Mouse (Mus musculus) lung, postnatal 25 days (tissue): Measurements from ENCODE around the gene Ak2.

Experiments
- DNase-seq: peaks from one replicate; pipeline ENCODE4 v3.0.0; 2022; ENCODE audit warnings: low spot score

Ak2 gene

DNA sequence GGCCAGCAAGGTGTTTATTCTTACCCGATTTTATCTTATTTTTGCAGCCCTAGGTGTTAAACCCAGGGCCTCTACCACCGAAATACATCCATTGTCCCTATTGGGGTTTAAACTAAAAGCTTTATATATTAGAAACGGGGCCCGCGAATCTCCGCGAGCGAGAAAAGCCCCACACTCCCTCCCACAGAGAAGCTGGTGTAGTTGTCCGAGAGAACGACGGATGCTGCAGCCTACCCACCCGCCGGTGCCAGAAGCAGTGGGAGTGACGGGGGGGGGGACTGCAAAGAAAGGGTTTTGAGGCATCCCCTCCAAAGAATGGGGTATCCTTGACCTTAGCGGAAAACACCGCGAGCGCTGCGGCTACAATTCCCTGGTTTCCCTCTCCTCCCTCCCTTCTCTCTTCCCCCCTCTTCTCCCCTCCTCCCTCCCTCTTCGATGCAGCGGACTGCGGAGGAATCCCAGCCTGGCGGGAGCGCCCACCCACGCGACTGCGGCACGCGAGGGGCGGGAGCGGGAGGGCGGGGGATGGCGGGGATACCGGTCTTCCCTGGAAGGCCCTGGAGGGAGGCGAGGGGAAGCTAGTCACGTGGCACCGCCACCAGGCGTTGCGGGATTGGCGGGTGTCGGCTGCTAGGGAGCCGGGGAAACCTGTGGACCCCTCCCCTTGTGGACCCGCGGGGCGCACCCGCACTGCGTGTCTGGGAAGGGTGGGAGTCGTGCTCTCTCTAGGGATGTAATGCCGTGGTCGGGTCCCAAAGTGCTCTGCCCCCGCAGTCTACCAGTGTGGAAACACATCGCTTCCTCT, 56.9 kb downstream of the Ak2 start:
- peak; percentile 43 for DNase-seq

DNA sequence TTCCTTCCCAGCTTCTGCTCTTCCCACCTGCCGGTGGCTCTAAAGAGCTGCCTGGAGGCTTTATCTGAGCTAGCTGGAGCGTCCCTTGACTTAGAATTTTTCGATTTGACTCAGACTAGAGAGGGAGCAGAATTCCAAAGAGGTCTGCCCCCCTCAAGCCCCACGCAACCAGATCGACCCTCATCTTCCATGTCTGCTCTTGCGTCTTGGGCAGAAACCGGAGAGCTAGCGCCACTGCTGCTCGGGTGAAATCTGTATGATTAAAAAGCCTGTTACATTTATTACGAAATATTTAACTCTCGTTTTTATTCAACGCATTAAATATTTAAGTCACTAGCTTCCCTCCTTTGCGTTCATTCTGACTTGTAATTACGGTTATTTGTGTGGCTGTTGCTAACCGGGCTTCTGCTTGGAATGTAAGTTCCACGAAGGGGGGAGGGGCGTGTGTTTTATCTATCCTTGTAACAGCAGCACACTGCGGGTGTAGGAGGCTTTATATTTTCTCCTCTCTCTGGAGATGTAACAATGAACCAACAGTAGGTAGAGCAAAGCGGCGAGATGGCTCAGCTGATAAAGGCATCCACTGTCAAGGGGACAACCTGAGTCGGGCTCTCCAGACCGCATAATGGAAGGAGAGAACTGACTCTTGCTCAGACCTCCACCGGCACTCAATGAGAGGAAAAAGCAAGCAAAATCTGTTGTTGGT, 57.7 kb downstream of the Ak2 start:
- DNase-seq: no peak

DNA sequence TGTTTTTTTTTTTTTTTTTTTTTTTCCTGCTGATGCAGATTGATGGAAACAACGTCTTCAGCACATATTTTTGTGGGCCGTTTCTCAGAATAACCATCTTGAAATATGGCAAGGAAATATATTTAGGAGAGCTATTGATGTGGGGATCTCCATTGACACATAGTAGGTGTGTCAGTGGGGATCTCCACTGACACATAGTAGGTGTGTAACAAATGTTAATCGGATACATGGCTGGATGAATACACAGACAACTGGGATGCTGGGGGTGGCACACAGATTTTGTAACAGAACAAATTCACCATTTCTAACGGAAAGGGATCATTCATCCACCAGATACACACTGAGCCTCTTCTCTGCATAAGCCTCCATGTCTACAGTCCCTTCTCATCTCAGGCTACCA, 58.6 kb downstream of the Ak2 start:
- no peak for DNase-seq

DNA sequence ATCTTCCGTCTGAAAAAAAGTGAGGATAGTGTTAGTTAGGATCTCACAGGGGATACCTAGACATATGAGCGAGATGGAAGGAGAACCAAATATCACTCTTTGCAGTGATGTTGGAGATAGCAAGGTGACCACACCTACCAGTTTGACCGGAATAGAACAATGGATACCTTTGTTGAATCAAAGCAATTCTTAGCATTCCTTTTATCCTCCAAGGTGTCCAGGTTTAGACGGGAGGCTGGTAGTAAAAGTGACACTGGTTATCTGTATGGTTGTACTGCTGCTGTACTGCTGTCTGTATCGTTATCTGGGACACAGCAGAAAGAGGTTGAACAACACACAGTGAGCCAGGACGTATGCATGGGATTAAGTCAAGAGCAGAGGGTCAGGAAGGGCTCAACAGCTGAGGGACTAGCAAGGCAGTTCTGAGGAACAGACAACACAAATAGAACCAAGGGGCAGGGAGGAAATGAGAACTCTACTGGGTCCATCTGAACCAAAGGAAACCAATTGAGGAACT, 59.2 kb downstream of the Ak2 start:
- DNase-seq: no peak

DNA sequence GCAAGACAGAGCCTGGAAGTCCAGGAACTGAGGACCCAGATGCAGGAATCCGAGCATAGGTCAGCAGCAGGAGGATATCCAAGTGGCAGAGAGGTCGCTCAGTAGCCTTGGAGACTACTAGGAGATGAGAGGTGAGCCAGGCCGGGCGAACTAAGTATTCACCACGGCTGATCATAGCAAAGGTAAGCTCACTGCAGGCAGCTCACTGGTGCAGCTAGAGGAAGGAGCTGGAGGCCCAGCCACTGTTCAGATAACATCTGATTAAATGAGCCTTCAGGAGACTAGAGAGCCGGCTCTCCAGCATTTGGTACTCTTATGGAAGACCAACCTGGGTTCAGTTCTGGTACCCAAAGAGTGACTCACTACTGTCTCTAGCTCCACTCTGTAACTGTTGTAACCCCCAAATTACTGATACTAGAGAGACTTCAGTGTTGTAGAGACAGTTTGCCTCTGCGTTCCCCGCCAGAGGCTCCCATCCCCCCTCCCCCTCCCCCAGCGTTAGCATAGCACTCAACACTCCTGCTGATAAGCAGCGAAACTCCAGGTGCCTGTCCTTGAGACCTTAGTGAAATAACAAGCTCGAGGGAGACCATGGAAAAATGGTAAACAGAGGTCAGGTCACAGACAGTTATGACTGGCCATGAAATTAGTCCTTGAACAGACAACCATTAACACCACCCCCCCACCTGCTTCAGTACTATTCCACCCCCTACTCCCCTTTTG, 59.9 kb downstream of the Ak2 start:
- DNase-seq: no peak

DNA sequence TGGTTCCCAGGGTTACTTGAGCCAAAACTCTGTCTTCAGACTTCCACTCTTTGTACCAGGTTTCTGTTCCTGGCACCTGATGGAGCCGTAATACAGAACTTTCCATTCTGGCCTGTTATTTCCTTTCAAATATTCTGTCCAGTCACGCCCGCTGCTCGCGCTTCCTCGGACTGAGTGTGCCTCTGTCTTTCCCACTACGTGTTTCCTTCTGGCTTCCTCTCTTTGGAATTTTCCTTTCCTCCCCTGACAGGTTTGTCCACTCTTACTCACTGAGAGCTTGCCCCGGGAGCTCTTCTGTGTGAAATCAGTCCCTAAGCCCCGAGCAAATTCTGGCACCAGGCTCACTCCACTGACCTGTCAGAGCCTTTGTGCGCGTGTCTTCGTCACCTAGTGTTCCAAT, 63.0 kb downstream of the Ak2 start:
- DNase-seq: peak; percentile 59

DNA sequence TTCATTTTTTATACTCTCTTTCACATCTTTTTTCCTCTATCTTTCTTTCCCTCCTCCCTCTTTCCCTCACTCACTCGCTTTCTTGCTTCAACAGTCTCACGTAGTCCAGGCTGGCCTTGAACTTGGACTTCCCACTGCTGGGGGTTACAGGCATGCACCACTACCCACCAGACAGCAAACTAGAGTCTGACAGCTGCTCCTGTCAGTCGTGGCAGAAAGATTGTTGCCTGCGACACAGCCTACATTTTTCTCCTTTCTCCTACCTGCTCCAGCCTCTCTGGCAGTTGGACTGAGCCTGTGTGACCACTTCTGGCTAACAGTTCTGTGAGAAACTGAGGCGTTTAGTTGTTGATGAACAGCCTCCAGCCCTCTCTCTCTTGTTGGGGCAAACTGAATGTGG, 63.8 kb downstream of the Ak2 start:
- DNase-seq: no peak

DNA sequence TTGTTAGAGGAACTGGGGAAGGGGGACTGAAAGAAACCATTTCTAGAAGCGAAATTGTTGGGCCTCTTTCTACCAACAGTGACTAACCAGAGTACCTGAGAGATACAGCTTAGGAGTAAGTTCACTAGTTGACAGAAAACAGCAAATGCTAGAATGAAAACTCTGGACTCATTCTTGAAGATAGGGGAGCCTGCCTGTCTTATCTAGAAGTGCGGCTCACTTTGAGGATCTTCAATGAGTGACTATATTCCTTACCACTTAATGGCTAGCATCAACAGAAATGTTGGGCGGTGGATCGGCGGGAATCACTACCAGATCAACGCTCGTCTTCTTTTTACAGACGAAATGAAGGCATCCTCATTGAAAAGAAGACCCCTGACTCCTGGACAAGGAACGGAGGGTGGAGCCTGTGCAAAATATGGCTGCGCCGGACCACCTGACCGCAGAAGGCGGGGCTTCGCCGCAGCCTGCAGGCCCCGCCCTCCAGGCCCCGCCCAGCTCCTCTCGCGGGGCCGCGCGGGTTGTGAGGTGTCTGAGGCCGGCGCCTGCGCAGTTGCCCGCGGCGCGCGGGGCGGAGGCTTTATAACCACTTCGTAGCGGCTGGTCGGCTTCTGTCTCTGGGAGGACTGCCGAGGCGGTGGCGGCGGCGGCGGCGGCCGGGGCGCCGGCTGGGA, 65.9 kb downstream of the Ak2 start:
- DNase-seq: peak; percentile 96

DNA sequence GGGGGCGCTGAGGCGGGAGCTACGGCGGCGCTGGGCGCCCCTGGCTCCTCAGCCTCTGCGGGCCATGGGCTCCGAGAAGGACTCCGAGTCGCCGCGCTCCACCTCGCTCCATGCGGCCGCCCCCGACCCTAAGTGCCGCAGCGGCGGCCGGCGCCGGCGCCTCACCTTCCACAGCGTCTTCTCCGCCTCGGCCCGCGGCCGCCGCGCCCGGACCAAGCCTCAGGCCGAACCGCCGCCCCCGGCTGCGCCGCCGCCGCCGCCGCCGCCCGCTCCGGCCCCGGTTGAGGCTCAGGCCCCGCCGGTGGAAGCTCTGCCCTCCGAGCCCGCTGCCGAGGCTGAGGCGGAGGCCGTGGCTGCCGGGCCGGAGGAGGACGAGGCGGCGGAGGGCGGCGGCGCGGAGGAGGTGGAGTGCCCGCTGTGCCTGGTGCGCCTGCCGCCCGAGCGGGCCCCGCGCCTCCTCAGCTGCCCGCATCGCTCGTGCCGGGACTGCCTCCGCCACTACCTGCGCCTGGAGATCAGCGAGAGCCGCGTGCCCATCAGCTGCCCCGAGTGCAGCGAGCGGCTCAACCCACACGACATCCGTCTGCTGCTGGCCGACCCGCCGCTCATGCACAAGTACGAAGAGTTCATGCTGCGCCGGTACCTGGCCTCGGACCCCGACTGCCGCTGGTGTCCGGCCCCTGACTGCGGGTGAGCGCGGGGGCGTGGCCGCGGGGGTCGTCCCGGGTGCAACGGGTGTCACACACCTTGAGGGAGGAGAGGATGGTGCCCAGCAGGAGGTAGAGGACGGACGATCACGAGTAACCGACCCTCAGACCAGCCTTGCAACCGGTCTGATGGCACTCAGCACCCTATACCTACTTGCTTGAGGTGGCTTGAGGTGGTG, 66.7 kb downstream of the Ak2 start, which contains the start of gene Rnf19b:
Rnf19b (plus strand) TSS at position 65 of the 886 bp plus-strand sequence.
- DNase-seq: peak; percentile 20

DNA sequence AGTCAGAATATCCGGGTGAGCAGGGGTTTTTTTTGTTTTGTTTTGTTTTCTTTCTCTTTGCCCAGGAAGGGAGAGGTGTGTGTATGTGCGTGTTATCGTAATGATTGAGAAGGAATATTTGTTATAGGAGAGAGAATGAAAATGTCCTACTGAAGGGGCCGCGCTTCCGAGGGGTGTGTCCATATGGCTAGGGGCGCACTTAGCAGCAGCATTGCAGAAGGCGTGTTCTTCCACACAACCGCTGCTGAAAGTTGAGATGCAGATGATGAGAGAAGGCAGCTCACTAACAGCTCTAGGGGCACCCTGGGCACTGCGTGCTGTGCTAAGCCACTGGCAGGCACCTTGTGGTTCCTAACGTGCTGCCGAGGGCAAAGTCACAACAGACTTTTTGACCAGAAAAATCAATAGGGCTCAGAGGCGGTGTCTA, 67.4 kb downstream of the Ak2 start:
- DNase-seq: no peak

DNA sequence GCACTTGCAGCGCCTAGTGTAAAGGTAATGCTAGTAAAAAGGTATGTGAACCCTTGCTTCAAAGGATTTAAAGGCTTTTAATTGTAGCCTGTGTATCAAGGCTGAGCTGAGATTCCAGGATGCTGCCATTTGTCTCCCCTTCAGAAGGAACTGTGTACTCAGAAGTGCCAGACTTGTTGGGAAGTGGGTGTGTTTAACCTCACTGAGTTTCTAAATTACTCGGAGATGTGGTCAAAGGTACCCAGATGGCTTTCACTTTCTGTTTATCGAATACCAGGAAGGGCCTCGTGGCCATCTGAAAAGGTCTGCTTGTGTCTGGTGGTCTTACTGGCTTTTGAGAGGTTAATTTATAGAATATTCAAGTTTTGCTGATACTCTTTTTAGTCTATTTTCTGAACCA, 68.2 kb downstream of the Ak2 start:
- peak; percentile 48 for DNase-seq
